Mouse (Mus musculus): ENCODE measurements around the gene Ttyh2.

Ttyh2 gene

GRCm38 (mm10) chr11:114711393-114711792 is 36.2 kb downstream of the Ttyh2 start:
- no peak for DNase-seq

GRCm38 (mm10) chr11:114711861-114712260 is 36.6 kb downstream of the Ttyh2 start:
- no peak for DNase-seq

GRCm38 (mm10) chr11:114714526-114714925 is 39.3 kb downstream of the Ttyh2 start:
- DNase-seq = peak; percentile 64 to 67

- DNase-seq = no peak
These were observed 40.3 kb downstream of the Ttyh2 start for GRCm38 (mm10) chr11:114715531-114715930.

- DNase-seq = no peak
These were observed 45.3 kb downstream of the Ttyh2 start for GRCm38 (mm10) chr11:114720535-114720934.

GRCm38 (mm10) chr11:114722438-114722837 is 47.2 kb downstream of the Ttyh2 start:
- no peak for DNase-seq

GRCm38 (mm10) chr11:114723030-114723429 is 47.8 kb downstream of the Ttyh2 start:
- DNase-seq = no peak

- peak; percentile 49 to 57 for DNase-seq
These were observed 49.8 kb downstream of the Ttyh2 start for GRCm38 (mm10) chr11:114724787-114725590.

GRCm38 (mm10) chr11:114726965-114727825 is 52.0 kb downstream of the Ttyh2 start, which contains the start of gene Dnaic2:
Dnaic2 (plus strand) TSS chr11:114727408.
- peak; percentile 82 to 84 for DNase-seq

GRCm38 (mm10) chr11:114727826-114728186 is 52.6 kb downstream of the Ttyh2 start:
- no peak for DNase-seq

GRCm38 (mm10) chr11:114728333-114728732 is 53.1 kb downstream of the Ttyh2 start:
- no peak for DNase-seq

- DNase-seq = no peak
These were observed 54.7 kb downstream of the Ttyh2 start for GRCm38 (mm10) chr11:114729832-114730363.

- DNase-seq = no peak
These were observed 56.5 kb downstream of the Ttyh2 start for GRCm38 (mm10) chr11:114731711-114732110.

GRCm38 (mm10) chr11:114732890-114733289 is 57.7 kb downstream of the Ttyh2 start:
- no peak for DNase-seq

GRCm38 (mm10) chr11:114736111-114736510 is 60.9 kb downstream of the Ttyh2 start:
- DNase-seq = no peak

GRCm38 (mm10) chr11:114736913-114737624 is 61.8 kb downstream of the Ttyh2 start:
- peak; percentile 84 to 92 for DNase-seq

GRCm38 (mm10) chr11:114740598-114740997 is 65.4 kb downstream of the Ttyh2 start:
- DNase-seq = peak; percentile 45

GRCm38 (mm10) chr11:114741451-114741850 is 66.2 kb downstream of the Ttyh2 start:
- DNase-seq = no peak

- DNase-seq = peak; percentile 99 to 100
These were observed 69.9 kb downstream of the Ttyh2 start for GRCm38 (mm10) chr11:114745134-114745533.

- no peak for DNase-seq
These were observed 72.4 kb downstream of the Ttyh2 start for GRCm38 (mm10) chr11:114747564-114748138.

GRCm38 (mm10) chr11:114764820-114765818 is 89.9 kb downstream of the Ttyh2 start, which contains the start of gene Kif19a:
Kif19a (plus strand) TSS chr11:114765388.
- peak; percentile 70 to 74 for DNase-seq
